Mouse (Mus musculus): ENCODE measurements around the gene Gm37240.
"Not testable (repeated sequence)": the region's sequence is repeated elsewhere in the genome, so short reads cannot be mapped to it uniquely, and the experiment has no call there.

Gene Gm37240

GRCm38 (mm10) chr3:84917903-84918679 lies 969.2 kb downstream of the Gm37240 start:
- no peak for DNase-seq (ENCODE audit: extremely low spot score)

GRCm38 (mm10) chr3:84914284-84914683 lies 973.0 kb downstream of the Gm37240 start:
- no peak for DNase-seq (ENCODE audit: extremely low spot score)

GRCm38 (mm10) chr3:84906528-84906927 lies 980.8 kb downstream of the Gm37240 start:
- DNase-seq (ENCODE audit: extremely low spot score) = peak; percentile 29

GRCm38 (mm10) chr3:84897952-84898351 lies 989.4 kb downstream of the Gm37240 start:
- DNase-seq (ENCODE audit: extremely low spot score) = no peak

GRCm38 (mm10) chr3:84890983-84891382 lies 996.3 kb downstream of the Gm37240 start:
- no peak for DNase-seq (ENCODE audit: extremely low spot score)

- DNase-seq (ENCODE audit: extremely low spot score) = no peak
These were observed 997.7 kb downstream of the Gm37240 start for GRCm38 (mm10) chr3:84889648-84890047.

- DNase-seq (ENCODE audit: extremely low spot score) = no peak
These were observed 1003.4 kb downstream of the Gm37240 start for GRCm38 (mm10) chr3:84883817-84884483.

- DNase-seq (ENCODE audit: extremely low spot score) = no peak
These were observed 1011.1 kb downstream of the Gm37240 start for GRCm38 (mm10) chr3:84876211-84876610.

GRCm38 (mm10) chr3:84875306-84875705 lies 1012.0 kb downstream of the Gm37240 start:
- no peak for DNase-seq (ENCODE audit: extremely low spot score)

GRCm38 (mm10) chr3:84870126-84870525 lies 1017.2 kb downstream of the Gm37240 start:
- no peak for DNase-seq (ENCODE audit: extremely low spot score)

GRCm38 (mm10) chr3:84867991-84868390 lies 1019.3 kb downstream of the Gm37240 start:
- no peak for DNase-seq (ENCODE audit: extremely low spot score)

GRCm38 (mm10) chr3:84867434-84867975 lies 1019.8 kb downstream of the Gm37240 start:
- DNase-seq (ENCODE audit: extremely low spot score) = no peak

- DNase-seq (ENCODE audit: extremely low spot score) = no peak
These were observed 1020.5 kb downstream of the Gm37240 start for GRCm38 (mm10) chr3:84866866-84867265.

- no peak for DNase-seq (ENCODE audit: extremely low spot score)
These were observed 1021.6 kb downstream of the Gm37240 start for GRCm38 (mm10) chr3:84865684-84866083.

GRCm38 (mm10) chr3:84861817-84862216 lies 1025.5 kb downstream of the Gm37240 start:
- not testable (repeated sequence) for DNase-seq (ENCODE audit: extremely low spot score)

GRCm38 (mm10) chr3:84860669-84861068 lies 1026.6 kb downstream of the Gm37240 start:
- no peak for DNase-seq (ENCODE audit: extremely low spot score)

GRCm38 (mm10) chr3:84854440-84854839 lies 1032.9 kb downstream of the Gm37240 start:
- no peak for DNase-seq (ENCODE audit: extremely low spot score)

GRCm38 (mm10) chr3:84852877-84853276 lies 1034.4 kb downstream of the Gm37240 start:
- DNase-seq (ENCODE audit: extremely low spot score) = no peak

- no peak for DNase-seq (ENCODE audit: extremely low spot score)
These were observed 1035.5 kb downstream of the Gm37240 start for GRCm38 (mm10) chr3:84851801-84852200.

GRCm38 (mm10) chr3:84850418-84850817 lies 1036.9 kb downstream of the Gm37240 start:
- DNase-seq (ENCODE audit: extremely low spot score) = no peak

GRCm38 (mm10) chr3:84848798-84849197 lies 1038.5 kb downstream of the Gm37240 start:
- DNase-seq (ENCODE audit: extremely low spot score) = no peak

GRCm38 (mm10) chr3:84843594-84843993 lies 1043.7 kb downstream of the Gm37240 start:
- peak; percentile 56 for DNase-seq (ENCODE audit: extremely low spot score)

- no peak for DNase-seq (ENCODE audit: extremely low spot score)
These were observed 1044.5 kb downstream of the Gm37240 start for GRCm38 (mm10) chr3:84842793-84843192.
